Mouse (Mus musculus) ovary, postnatal 36 days (tissue): ENCODE data around the gene Olfr745.

Experiments
- DNase-seq: peaks from one replicate; pipeline ENCODE4 v3.0.0; 2022; ENCODE audit warnings: low spot score, mixed read lengths

The Olfr745 gene

GRCm38 (mm10) chr14:50639088-50639487 lies at the start of gene Olfr745:
Gene Olfr745, plus strand, starts transcription at chr14:50639388.
- no peak for DNase-seq

GRCm38 (mm10) chr14:50614579-50614978 lies 24.6 kb upstream of the Olfr745 start, which contains the start of gene Olfr744:
Gene Olfr744, plus strand, starts transcription at chr14:50614879.
- no peak for DNase-seq

DNA sequence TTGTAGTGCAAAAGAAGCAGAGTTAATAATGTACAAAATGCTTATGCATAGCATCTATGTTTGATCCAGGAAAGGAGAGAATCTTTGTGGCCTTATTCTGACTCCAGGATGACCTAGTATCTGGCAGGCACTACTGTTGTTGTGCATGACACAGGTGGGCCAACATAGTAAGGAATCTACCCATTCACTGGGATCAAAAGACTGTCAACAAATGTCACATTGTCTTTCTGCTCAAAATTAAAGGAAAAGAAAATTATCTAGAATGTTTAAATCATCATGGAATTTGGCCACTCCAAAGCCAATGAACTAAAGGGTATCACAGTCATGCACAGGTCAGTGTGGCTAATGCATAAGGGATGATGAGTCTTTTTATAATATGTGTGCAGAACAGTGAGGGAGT lies 7.6 kb downstream of the Olfr745 start, which contains the start of gene Olfr746:
Olfr746 (plus strand) TSS at position 301 of the 400 bp plus-strand sequence.
- no peak for DNase-seq

DNA sequence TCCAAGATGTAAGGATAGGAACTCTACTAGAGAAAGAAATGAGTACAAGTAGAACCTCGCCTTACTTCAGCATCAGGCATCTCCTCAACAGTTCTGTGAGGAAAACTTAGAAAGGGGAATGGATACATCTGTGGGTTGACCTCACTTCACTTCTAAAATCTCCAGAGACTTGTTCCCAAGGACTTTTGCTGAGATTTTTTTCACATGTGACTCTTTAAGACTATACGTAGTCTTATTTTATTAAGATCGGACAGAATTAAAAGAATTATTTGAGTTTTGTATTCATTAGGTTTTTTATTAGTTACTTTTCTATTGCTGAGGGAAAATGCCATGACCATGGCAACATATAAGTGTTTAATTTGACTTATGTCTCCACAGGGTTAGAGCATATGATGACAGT lies 53.9 kb downstream of the Olfr745 start, which contains the start of gene Olfr747:
Olfr747 (minus strand) TSS at position 101 of the 400 bp plus-strand sequence.
- DNase-seq = no peak
